Comparison of ENCODE assay signal across 41 mouse cellular contexts in the genomic region with DNA sequence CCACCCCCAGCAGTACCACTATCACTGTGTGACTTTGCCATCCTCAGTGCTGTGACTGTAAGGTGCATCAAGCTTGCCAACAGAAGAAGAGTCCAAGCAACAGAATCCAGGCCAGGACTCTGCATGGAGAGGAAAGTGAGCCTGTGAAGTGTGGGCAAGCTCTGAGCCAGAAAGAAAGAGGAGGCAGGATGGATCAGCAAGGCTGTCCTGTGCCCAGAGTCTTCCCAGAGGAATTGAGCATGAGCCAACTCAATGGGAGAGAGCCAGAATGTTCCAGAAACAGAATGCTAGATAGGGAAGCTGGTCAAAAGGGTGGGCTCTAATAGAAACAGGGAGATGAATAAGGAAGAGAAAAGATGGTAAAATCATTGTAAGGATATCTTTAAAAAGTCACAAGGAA. TPM values are rescaled to one million over a fixed set of nuclear protein-coding genes. Genes with fewer than 3 reads are reported as not detected.
"Had no signal": no experiment of that assay in that cellular context is flagged by ENCODE, and none has a peak within 500 bp of the region (broad histone marks: within the 10 kb centered on the region; RNA-seq: fewer than 3 reads in every experiment).

No protein-coding gene starts in this region.

- H3K27me3 ChIP-seq: heart, embryonic 13.5 days; heart, embryonic 15.5 days; hindbrain, embryonic 13.5 days; hindbrain, embryonic 15.5 days; intestine, embryonic 15.5 days; limb, embryonic 13.5 days; limb, embryonic 15.5 days; liver, embryonic 12.5 days had no signal

- H3K4me3 ChIP-seq: heart, adult 2 months; heart, embryonic 13.5 days; heart, embryonic 15.5 days; hindbrain, embryonic 13.5 days; hindbrain, embryonic 15.5 days; intestine, embryonic 15.5 days; limb, embryonic 13.5 days; limb, embryonic 15.5 days; liver, embryonic 12.5 days had no signal

- ATAC-seq: hindbrain, postnatal 0 days; intestine, embryonic 15.5 days; intestine, postnatal 0 days; liver, embryonic 12.5 days had no signal

- H3K9me3 ChIP-seq: heart, embryonic 13.5 days; heart, embryonic 15.5 days; hindbrain, embryonic 13.5 days; hindbrain, embryonic 15.5 days; intestine, embryonic 15.5 days; limb, embryonic 13.5 days; limb, embryonic 15.5 days; liver, embryonic 12.5 days had no signal

- H3K36me3 ChIP-seq: heart, embryonic 13.5 days; heart, embryonic 15.5 days; hindbrain, embryonic 13.5 days; hindbrain, embryonic 15.5 days; intestine, embryonic 15.5 days; limb, embryonic 13.5 days; limb, embryonic 15.5 days; liver, embryonic 12.5 days had no signal

- H3K27ac ChIP-seq: heart, adult 2 months; heart, embryonic 13.5 days; heart, embryonic 15.5 days; hindbrain, embryonic 13.5 days; hindbrain, embryonic 15.5 days; hindbrain, postnatal 0 days; intestine, embryonic 15.5 days; kidney, postnatal 0 days; limb, embryonic 13.5 days; limb, embryonic 15.5 days; liver, embryonic 12.5 days; liver, embryonic 14.5 days had no signal

- H3K9ac ChIP-seq: heart, embryonic 13.5 days; heart, embryonic 15.5 days; hindbrain, embryonic 13.5 days; hindbrain, embryonic 15.5 days; intestine, embryonic 15.5 days; limb, embryonic 13.5 days; limb, embryonic 15.5 days; liver, embryonic 12.5 days; liver, embryonic 14.5 days had no signal

- H3K4me1 ChIP-seq: heart, embryonic 13.5 days; heart, embryonic 15.5 days; hindbrain, embryonic 13.5 days; hindbrain, embryonic 15.5 days; intestine, embryonic 15.5 days; limb, embryonic 13.5 days; limb, embryonic 15.5 days; liver, embryonic 12.5 days had no signal

- H3K4me2 ChIP-seq: heart, embryonic 11.5 days; heart, embryonic 13.5 days; heart, embryonic 15.5 days; hindbrain, embryonic 13.5 days; hindbrain, embryonic 15.5 days; intestine, embryonic 15.5 days; limb, embryonic 13.5 days; limb, embryonic 15.5 days; liver, embryonic 12.5 days had no signal

- DNase-seq: gastrocnemius, postnatal 14 days; gastrocnemius, postnatal 36 days; heart, adult 2 months; heart, postnatal 14 days; heart, postnatal 36 days; kidney, adult 18-20 months; kidney, adult 8-10 months; kidney, postnatal 14 days; kidney, postnatal 36 days; layer of hippocampus, adult 9-11 months; layer of hippocampus, postnatal 36 days; lung, adult 18-20 months had no signal

RNA-seq across cellular contexts. Expression of a gene that starts 19.9 kb away (rescaled TPM):
- total RNA-seq: gastrocnemius, adult 18-20 months; gastrocnemius, adult 8-10 months; gastrocnemius, postnatal 14 days; gastrocnemius, postnatal 36 days; heart, adult 2 months; heart, postnatal 14 days; heart, postnatal 36 days; layer of hippocampus, adult 18-20 months; layer of hippocampus, adult 8-10 months; layer of hippocampus, postnatal 14 days; layer of hippocampus, postnatal 36 days; left cerebral cortex, adult 18-20 months; left cerebral cortex, adult 8-10 months; left cerebral cortex, postnatal 10 days; left cerebral cortex, postnatal 36 days; liver, adult 2 months had no signal
- polyA plus RNA-seq: gonadal fat pad, adult 2 months; heart, adult 2 months; heart, embryonic 11.5 days; heart, embryonic 13.5 days; heart, embryonic 15.5 days; heart, postnatal 0 days; hindbrain, embryonic 11.5 days; hindbrain, embryonic 13.5 days; hindbrain, embryonic 15.5 days; hindbrain, postnatal 0 days; intestine, embryonic 15.5 days; intestine, postnatal 0 days; kidney, embryonic 14.5 days; kidney, postnatal 0 days; limb, embryonic 11.5 days; limb, embryonic 13.5 days; limb, embryonic 15.5 days; liver, embryonic 12.5 days; liver, embryonic 14.5 days; liver, embryonic 16.5 days had no signal
